Mouse (Mus musculus) adrenal gland, adult 8-10 months (tissue): ENCODE results near the gene Gm3376. TPM values are rescaled to one million over a fixed set of nuclear protein-coding genes. Genes with fewer than 3 reads are reported as not detected.
"Not testable (repeated sequence)": the region's sequence is repeated elsewhere in the genome, so short reads cannot be mapped to it uniquely, and the experiment has no call there.

Experiments
- DNase-seq: peaks from one replicate; pipeline ENCODE4 v3.0.0; 2022
- total RNA-seq, 4 experiments: library from RNA; stranded (reverse); gene quantifications; 2 replicates each; pipeline ENCODE4 v1.2.4; 2022

Gm3376 gene
- total RNA-seq = not detected

DNA sequence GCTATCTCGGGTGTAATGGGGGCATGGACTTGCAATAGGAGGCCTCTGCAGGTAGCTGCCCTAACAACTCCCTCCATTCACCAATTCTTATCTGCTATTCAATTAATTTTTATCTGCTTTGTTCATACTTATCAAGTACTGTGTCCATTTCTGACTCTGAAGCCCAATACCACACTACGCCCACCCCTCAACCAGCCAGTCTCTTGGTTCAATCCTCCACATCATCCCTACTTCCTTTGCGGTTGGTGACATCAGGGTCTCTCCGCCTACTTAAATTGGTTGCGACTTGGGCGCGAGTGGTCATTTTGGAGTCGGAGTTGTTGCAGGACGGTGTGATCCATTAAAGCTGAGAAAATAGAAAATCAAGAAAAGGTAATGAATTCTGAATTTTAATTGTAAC lies at the start of gene Gm3376:
Gene Gm3376 (plus strand): TSS at position 301 of the 400 bp plus-strand sequence.
- not testable (repeated sequence) for DNase-seq
